Mouse (Mus musculus): ENCODE measurements around the gene Smc1b.
A peak's percentile ranks its signal among the peaks of the same experiment; 100 is the strongest.

The Smc1b gene

GRCm38 (mm10) chr15:85131275-85132192 is at the start of gene Smc1b, which contains the start of gene Ribc2:
TSS of gene Smc1b (minus strand) at chr15:85131964.
TSS of gene Ribc2 (plus strand) at chr15:85132078.
- peak; percentile 88 to 90 for DNase-seq

- peak; percentile 41 to 52 for DNase-seq
Measured at GRCm38 (mm10) chr15:85180368-85180767, 48.6 kb upstream of the Smc1b start.

GRCm38 (mm10) chr15:85179528-85180180 is 47.9 kb upstream of the Smc1b start:
- DNase-seq, result peak; percentile 42 to 58

GRCm38 (mm10) chr15:85178172-85178571 is 46.4 kb upstream of the Smc1b start:
- no peak for DNase-seq

- DNase-seq, result peak; percentile 68 to 74
Measured at GRCm38 (mm10) chr15:85177576-85177975, 45.8 kb upstream of the Smc1b start.

DNA sequence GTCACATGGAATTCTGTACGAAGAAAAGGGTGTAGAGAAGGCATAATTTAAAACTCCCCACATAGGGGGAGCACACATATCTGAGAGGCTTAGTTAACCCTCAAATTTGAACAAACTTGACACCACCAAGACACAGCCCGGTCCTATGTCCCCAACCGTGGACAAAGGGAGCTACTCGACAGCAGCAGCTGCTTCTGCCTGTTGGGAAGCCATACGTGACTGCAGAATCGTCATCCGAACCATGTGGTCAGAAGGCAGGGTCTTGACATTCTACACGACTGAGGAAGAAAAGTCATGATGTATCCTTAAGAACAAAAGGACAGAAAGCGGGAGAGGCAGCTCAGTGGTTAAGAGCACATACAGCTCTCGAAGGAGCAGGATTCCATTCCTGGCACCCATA is 42.3 kb upstream of the Smc1b start:
- no peak for DNase-seq

GRCm38 (mm10) chr15:85173425-85173824 is 41.7 kb upstream of the Smc1b start:
- DNase-seq, result no peak

- no peak for DNase-seq
Measured at GRCm38 (mm10) chr15:85172054-85172453, 40.3 kb upstream of the Smc1b start.

DNA sequence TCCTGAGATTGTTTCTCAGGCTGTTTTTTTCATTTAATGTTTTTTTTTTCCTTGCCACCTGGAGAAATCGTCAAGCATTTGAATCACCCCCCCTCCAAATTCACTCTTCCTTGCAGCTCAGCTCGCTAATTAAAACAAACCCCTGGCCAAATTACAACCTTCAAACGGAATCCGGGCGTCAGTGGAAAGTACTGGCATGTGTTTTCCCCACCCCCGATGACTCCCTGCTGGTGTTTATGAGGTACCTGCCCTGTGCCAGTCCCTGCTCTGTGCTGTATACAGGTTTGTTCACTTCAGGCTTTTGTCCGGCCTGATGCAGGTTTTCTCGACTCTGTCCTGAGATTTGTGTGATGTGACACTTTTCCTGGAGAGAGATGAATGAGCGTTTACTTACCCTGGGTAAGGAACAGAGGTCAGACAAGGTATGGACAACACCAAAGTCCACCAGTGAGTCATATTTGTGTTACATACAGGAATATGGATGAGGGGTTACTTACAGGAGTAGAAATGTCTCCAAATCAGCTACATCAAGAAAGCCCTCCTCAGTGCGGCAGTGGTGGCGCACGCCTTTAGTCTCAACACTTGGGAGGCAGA is 35.4 kb upstream of the Smc1b start:
- peak; percentile 22 to 34 for DNase-seq

DNA sequence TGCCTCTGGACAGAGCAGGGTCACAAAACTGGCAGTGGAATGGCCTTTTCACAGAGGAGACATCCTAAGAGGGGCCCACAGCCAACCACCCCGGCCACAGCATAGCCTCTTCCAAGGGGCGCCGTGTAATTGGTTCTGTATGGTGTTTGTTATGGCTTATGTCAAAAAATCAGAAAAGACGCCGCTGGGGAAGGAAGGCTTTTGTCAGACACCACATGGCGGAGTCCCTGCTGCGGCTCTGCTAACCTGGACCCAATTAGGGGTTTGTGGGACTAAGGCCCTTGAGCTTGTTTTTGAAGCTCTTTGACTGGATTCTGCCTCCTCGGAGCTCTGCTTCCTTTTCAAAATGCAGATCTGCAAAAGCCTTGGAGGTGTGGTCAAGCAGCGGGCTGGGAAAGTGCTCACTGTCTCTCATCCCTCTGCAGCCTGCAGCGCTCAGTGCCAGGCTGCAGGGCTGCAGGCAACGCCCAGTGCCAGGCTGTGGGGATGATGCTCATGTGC is 34.7 kb upstream of the Smc1b start:
- DNase-seq, result peak; percentile 19 to 30

DNA sequence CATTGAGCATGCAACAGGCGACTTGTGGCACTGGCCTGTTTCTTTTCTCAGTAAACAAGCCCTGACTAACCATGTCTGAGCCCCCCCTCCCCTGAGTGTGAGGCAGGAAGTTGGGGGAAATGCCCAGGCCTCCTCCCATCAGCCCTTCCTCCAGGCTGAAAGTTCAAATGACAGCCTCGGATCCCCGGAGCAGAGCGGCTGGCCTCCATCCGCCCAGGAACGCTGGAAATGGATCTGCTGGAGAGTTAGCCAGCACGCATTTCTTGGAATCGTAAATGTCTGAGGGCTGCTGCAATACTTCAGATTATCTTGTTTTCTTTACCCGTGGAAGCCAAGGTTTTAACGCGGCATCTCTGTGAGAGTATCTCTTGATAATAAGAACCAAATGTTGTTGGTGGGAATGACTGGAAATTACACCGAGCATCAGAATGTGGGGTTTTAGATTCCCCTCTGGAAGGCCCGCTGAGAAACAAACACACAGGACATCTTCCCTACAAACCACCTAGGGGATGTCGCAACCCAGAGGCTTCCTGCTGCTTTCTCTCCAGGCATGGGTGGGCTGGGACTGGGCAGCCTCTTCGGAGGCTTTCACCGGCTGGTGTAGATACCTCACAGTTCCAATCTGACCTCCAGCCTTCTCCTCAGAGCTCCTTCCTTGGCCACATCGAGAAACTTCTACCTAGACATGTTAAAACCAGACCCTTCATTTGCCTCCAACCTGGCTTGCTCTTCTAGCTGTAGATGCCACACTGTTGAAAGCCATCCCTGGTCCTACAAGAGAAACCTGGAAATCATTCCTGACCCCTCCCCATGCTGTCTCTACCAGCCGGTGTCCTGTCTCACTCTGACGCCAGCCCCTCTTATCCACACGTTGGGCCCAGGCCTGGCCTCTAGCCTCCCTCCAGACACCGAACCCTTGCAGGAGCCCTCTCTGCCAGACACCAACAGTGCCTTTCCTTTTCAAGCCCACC is 31.2 kb upstream of the Smc1b start:
- peak; percentile 16 to 22 for DNase-seq

GRCm38 (mm10) chr15:85161416-85161815 is 29.7 kb upstream of the Smc1b start:
- no peak for DNase-seq

GRCm38 (mm10) chr15:85156198-85156597 is 24.4 kb upstream of the Smc1b start:
- no peak for DNase-seq

DNA sequence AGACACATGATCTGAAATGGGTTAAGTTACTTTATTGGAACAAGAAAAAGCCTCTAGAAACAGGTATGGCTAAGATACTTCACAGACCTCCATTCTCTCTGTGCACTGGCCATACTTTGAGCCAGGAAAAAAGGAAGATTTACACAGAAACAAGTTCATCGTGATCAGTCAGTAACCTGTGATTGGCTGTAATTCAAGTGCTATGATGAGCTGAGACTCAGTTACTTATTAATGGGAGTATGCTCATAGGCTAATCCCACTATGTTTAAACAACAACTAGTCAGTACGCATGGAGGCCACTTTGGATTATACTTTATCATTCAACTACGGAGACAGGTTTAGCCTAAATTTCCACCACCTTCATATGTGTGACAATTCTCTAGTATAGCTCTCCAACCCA is 22.3 kb upstream of the Smc1b start:
- no peak for DNase-seq

GRCm38 (mm10) chr15:85152577-85152976 is 20.8 kb upstream of the Smc1b start:
- DNase-seq, result peak in 1 of 2 experiments; percentile 17

GRCm38 (mm10) chr15:85151433-85151918 is 19.7 kb upstream of the Smc1b start:
- peak; percentile 92 to 94 for DNase-seq

GRCm38 (mm10) chr15:85144249-85144648 is 12.5 kb upstream of the Smc1b start:
- DNase-seq, result no peak

DNA sequence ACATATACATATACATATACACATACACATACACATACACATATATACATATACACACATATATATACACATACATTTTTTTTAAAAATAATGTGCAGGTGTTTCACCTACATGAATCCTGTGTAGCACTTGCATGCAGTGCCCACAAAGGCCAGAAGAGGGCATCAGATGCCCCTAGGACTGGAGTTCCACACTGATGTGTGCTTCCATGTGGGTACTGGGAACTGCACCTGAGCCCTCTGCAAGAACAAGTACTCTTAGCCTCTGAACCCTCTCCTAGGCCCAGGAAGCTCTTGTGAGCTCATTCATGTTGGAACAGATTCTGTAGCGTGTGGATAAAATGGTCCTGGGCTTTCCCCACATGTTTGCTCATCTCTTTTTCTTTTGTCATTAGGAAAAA is 12.0 kb upstream of the Smc1b start:
- no peak for DNase-seq

GRCm38 (mm10) chr15:85143161-85143560 is 11.4 kb upstream of the Smc1b start:
- DNase-seq, result no peak

- DNase-seq, result no peak
Measured at GRCm38 (mm10) chr15:85142441-85142840, 10.7 kb upstream of the Smc1b start.

DNA sequence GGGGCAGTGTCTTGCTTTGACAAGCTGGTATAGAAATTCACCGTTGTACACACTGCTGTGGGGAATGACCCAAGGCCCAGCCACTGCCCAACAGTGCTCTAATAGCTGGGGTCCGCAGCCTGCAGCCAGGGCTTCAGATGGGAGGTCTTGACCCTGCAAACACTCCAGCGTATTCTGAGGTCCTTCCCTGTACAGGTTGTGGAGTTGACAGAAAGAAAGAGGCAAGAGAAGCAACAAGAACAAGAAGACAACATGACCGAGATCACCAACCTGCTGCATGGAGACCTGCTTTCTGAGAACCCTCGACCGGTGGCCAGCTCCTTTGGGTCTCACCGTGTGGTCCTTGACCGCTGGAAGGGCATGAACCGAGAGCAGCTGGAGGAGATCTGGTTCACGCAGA is 9.5 kb upstream of the Smc1b start:
- DNase-seq, result no peak

DNA sequence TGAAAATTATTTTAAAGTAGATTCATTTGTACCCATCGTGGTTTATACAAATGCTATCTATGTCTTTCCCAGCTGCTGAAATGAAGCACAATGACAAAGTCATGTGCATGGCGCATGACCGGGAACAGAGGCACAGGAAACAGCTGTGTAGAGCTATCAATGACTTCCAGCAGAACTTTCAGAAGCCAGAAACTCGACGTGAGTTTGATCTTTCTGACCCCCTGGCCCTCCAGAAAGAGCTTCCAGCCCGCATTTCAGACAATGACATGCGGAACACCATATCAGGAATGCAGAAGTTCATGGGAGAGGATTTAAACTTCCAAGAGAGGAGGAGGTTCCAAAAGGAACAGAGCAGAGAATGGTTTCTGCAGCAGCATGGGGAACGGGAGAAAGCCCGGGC is 3.4 kb upstream of the Smc1b start:
- DNase-seq, result no peak

All from cerebellum, postnatal 10 days (tissue).